Comparison of ENCODE assay signal across 8 mouse cellular contexts in the genomic region with DNA sequence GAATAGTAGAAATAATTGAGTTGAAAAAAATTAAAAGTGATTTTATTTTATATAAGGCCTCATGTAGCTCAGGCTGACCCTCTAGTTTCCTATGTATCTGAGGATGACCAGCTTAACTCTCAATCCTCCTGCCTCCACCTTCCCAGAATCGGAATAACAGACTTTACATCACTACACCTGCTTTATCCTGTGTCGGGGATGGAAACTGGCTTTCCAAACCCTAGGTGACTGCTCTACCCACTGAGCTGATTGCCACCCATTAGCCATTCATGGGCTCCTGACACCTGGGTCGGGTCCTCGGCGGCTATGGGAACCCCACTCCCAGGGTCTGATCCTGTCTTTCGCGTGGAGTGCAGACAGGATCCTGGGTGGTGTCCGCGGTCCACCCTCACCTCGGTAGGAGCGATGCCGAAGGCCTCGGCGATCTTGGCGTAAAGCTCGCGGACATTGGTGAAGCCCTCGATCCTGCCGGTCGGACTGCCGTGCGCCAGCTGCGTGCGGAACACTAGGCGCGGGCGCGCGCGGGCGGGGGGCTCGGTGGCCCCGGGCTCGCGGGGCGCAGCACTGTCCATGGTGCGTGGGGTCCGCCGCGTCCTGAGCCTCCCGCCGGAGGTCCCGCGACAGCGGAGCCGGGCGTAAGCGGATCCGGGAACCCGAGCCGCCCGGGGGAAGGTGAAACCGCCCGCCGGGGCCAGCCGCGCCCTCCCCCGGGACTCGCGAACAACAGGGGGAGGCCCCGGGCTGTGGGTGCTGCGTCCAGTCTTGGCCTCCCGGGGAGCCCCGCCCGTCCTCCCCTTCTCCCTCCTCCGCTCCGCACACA. TPM values are rescaled to one million over a fixed set of nuclear protein-coding genes. Genes with fewer than 3 reads are reported as not detected.
DNase-seq lines count a peak whose midpoint lies in the region; ATAC-seq and TF ChIP-seq lines count a peak whose summit lies in the region.

A gene (minus strand): TSS at position 581 of the 820 bp plus-strand sequence.

- H3K27ac ChIP-seq in testis, adult 2 months (ENCODE audit: control insufficient read depth, insufficient read depth, low read depth, low read length) = peak within 1 kb of the TSS; percentile 39
- no peak within 1 kb of the TSS for H3K27ac ChIP-seq in intestine, postnatal 0 days (ENCODE audit: low read depth, low read length)
- H3K27ac ChIP-seq in neural tube, embryonic 14.5 days (ENCODE audit: low read depth, low read length) = no peak within 1 kb of the TSS

- peak within 1 kb of the TSS; percentile 94 for H3K4me2 ChIP-seq in intestine, postnatal 0 days (replicated peaks; ENCODE audit: low read depth)
- peak within 1 kb of the TSS; percentile 71 for H3K4me2 ChIP-seq in neural tube, embryonic 14.5 days (ENCODE audit: low read depth, low read length)

- peaks cover 36% of the 10 kb centered on the region for H3K4me1 ChIP-seq in testis, adult 2 months (ENCODE audit: control insufficient read depth, insufficient read depth, low read length)
- H3K4me1 ChIP-seq in intestine, postnatal 0 days (replicated peaks; ENCODE audit: control insufficient read depth, insufficient read depth, low read length) = 0 out of 2 replicates have a peak, but pooled peaks cover 2% of the 10 kb centered on the region
- peaks cover 6% of the 10 kb centered on the region; the same call in 1 of the 2 replicates for H3K4me1 ChIP-seq in neural tube, embryonic 14.5 days (ENCODE audit: control insufficient read depth, insufficient read depth, low read length)

- no peaks in the 10 kb centered on the region for H3K27me3 ChIP-seq in testis, adult 2 months (ENCODE audit: control insufficient read depth, insufficient read depth, low read length)
- H3K27me3 ChIP-seq in intestine, postnatal 0 days (replicated peaks; ENCODE audit: control insufficient read depth, insufficient read depth, low read length) = peaks cover 14% of the 10 kb centered on the region
- H3K27me3 ChIP-seq in neural tube, embryonic 14.5 days (ENCODE audit: control insufficient read depth, insufficient read depth, low read length) = peaks cover 34% of the 10 kb centered on the region

- TF ChIP-seq POLR2A in testis, adult 2 months (IDR thresholded peaks at IDR 0.05; ENCODE audit: control insufficient read depth, low read depth, low read length) = no peak

- WGBS in intestine, postnatal 0 days = 5% methylated on average over 51 of the region's 67 CpGs
- WGBS in neural tube, embryonic 14.5 days = 5% methylated on average over 66 of the region's 67 CpGs

- ATAC-seq in CD4-positive, CD25-positive, alpha-beta regulatory T cell, adult 4 months = no peak
- ATAC-seq in intestine, postnatal 0 days = no peak
- ATAC-seq in neural tube, embryonic 14.5 days (ENCODE audit: low read depth) = no peak
- no peak for ATAC-seq in cerebellum, adult (ENCODE audit: insufficient number of reproducible peaks, low FRiP score, low TSS enrichment)

- no peaks in the 10 kb centered on the region for H3K9me3 ChIP-seq in intestine, postnatal 0 days (ENCODE audit: control insufficient read depth)
- H3K9me3 ChIP-seq in neural tube, embryonic 14.5 days (ENCODE audit: control insufficient read depth, low read length) = no peaks in the 10 kb centered on the region

- peak within 1 kb of the TSS; percentile 66 for H3K4me3 ChIP-seq in testis, adult 2 months (ENCODE audit: control insufficient read depth, low read depth, low read length)
- H3K4me3 ChIP-seq in intestine, postnatal 0 days (ENCODE audit: low read depth, low read length) = peak within 1 kb of the TSS; percentile 53
- H3K4me3 ChIP-seq in neural tube, embryonic 14.5 days (ENCODE audit: low read depth, low read length) = peak within 1 kb of the TSS; percentile 31

- peak within 1 kb of the TSS; percentile 59 for H3K9ac ChIP-seq in intestine, postnatal 0 days (ENCODE audit: low read depth, low read length)
- H3K9ac ChIP-seq in neural tube, embryonic 14.5 days (replicated peaks; ENCODE audit: low read depth, low read length) = peak within 1 kb of the TSS; percentile 37

- TF ChIP-seq CTCF in testis, adult 2 months (IDR thresholded peaks at IDR 0.05; ENCODE audit: control insufficient read depth, insufficient read depth, insufficient replicate concordance, low read depth, low read length) = no peak
- TF ChIP-seq CTCF in intestine, postnatal 0 days (IDR thresholded peaks at IDR 0.05; ENCODE audit: low read depth) = 0 out of 2 replicates have a peak, but pooled peaks have one; percentile 1

- DNase-seq in CD4-positive, CD25-positive, alpha-beta regulatory T cell, adult 2 months (ENCODE audit: low read depth, low spot score) = peak; percentile 36
- no peak for DNase-seq in testis, postnatal 10 days (ENCODE audit: low spot score)
- DNase-seq in retina, postnatal 1 day = no peak

- H3K36me3 ChIP-seq in testis, adult 2 months (ENCODE audit: control insufficient read depth, insufficient read depth, low read length) = no peaks in the 10 kb centered on the region
- H3K36me3 ChIP-seq in intestine, postnatal 0 days (ENCODE audit: control insufficient read depth, insufficient read depth) = peaks cover 5% of the 10 kb centered on the region; the same call in 1 of the 2 replicates
- H3K36me3 ChIP-seq in neural tube, embryonic 14.5 days (ENCODE audit: control insufficient read depth, insufficient read depth, low read length) = no peaks in the 10 kb centered on the region

RNA-seq across cellular contexts. Expression of the gene that starts here (rescaled TPM):
- polyA plus RNA-seq in CD4-positive, CD25-positive, alpha-beta regulatory T cell, adult 4 months (2017; shearing (Covaris generic)) = under 1 TPM; 0.15 to 0.28 TPM
- polyA plus RNA-seq in testis, adult 2 months (2012; rRNA removed) = 3.3 and 4.1 TPM in 2 replicates
- polyA plus RNA-seq in intestine, postnatal 0 days (2015; fragmentation: Nextera tagmentation; extraction: Ambion mirVana) = 0.04 and 0.08 TPM in 2 replicates
- 0.05 and 0.08 TPM in 2 replicates for polyA plus RNA-seq in neural tube, embryonic 14.5 days (2014; fragmentation: Nextera tagmentation; extraction: Ambion mirVana)
